ENCODE assay signal across 9 mouse cellular contexts in the genomic region with DNA sequence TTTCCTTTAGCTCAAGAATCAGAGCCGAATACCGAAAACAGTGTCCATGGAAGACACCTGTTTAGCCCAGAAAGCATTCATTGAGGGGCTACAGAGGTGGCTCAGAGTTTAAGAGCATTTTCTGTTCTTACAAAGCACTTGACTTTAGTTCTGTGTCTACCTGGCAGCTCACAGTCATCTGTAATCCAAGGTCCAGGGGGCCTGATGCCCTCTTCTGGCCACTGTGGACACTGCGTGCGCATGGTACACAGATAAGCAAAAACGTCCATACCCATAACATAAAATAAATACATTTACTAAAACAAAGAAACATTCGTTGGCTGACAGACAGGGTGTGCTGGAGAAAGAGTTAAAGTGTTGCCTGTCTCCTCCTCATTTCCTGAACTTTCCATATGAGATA. TPM values are rescaled to one million over a fixed set of nuclear protein-coding genes. Genes with fewer than 3 reads are reported as not detected.
DNase-seq lines count a peak whose midpoint lies in the region; ATAC-seq and TF ChIP-seq lines count a peak whose summit lies in the region.
"Had no signal": no experiment of that assay in that cellular context is flagged by ENCODE, and none has a peak within 500 bp of the region (broad histone marks: within the 10 kb centered on the region; RNA-seq: fewer than 3 reads in every experiment).

No protein-coding gene starts in this region.

- H3K9me3 ChIP-seq in kidney, embryonic 15.5 days (replicated peaks), result no peaks in the 10 kb centered on the region
- H3K9me3 ChIP-seq: lung, embryonic 15.5 days had no signal

- DNase-seq in kidney, adult 11 months, result peak; percentile 16
- peak; percentile 12 for DNase-seq in MN1 (ENCODE audit: low spot score)
- peak; percentile 43 to 62 for DNase-seq in cerebellum, adult 2 months
- peak; percentile 56 for DNase-seq in gastrocnemius, postnatal 14 days
- peak; percentile 8 to 45 for DNase-seq in left cerebral cortex, postnatal 10 days (ENCODE audit: extremely low spot score in 1 of 2, low spot score in 2 of 2)
- peak; percentile 45 for DNase-seq in ovary, postnatal 14 days (ENCODE audit: low spot score)
- DNase-seq in thymus, postnatal 4 days, result peak; percentile 83

- H3K27me3 ChIP-seq in kidney, embryonic 15.5 days, result no peaks in the 10 kb centered on the region
- H3K27me3 ChIP-seq in cerebellum, adult 2 months (ENCODE audit: control insufficient read depth, insufficient read depth, low read length), result no peaks in the 10 kb centered on the region
- H3K27me3 ChIP-seq: lung, embryonic 15.5 days had no signal

- WGBS in kidney, embryonic 15.5 days, result 61% methylated on average over 6 of the region's 6 CpGs
- WGBS in cerebellum, adult 2 months, result 61% methylated on average over 6 of the region's 6 CpGs

- peak; percentile 85 for TF ChIP-seq CTCF in cerebellum, adult 2 months (IDR thresholded peaks at IDR 0.05; ENCODE audit: borderline replicate concordance, insufficient read depth, low read depth, low read length)

- no peak for TF ChIP-seq POLR2A in cerebellum, adult 2 months (IDR thresholded peaks at IDR 0.05; ENCODE audit: borderline replicate concordance, insufficient read depth, low read length)

- H3K36me3 ChIP-seq in kidney, embryonic 15.5 days, result no peaks in the 10 kb centered on the region
- H3K36me3 ChIP-seq: lung, embryonic 15.5 days had no signal

- intact Hi-C loops in gastrocnemius, postnatal 14 days (cut with DNase I; ENCODE audit: low total_unique reads), result loop anchor here (5.0 kb wide), 2 partner anchors 100 to 300 kb away; no protein-coding TSS in a partner anchor
- intact Hi-C loops in left cerebral cortex, postnatal 10 days (cut with DNase I), result no loop called here

- H3K27ac ChIP-seq in kidney, embryonic 15.5 days, result no peak overlapping the region
- no peak overlapping the region for H3K27ac ChIP-seq in cerebellum, adult 2 months (ENCODE audit: insufficient read depth, low read length)
- H3K27ac ChIP-seq: lung, embryonic 15.5 days had no signal

- ATAC-seq in kidney, embryonic 15.5 days (replicated peaks; ENCODE audit: low FRiP score), result no peak

- H3K4me1 ChIP-seq in kidney, embryonic 15.5 days, result no peaks in the 10 kb centered on the region
- no peaks in the 10 kb centered on the region for H3K4me1 ChIP-seq in cerebellum, adult 2 months (ENCODE audit: control insufficient read depth, insufficient read depth, low read length)
- H3K4me1 ChIP-seq: lung, embryonic 15.5 days had no signal

- no peak overlapping the region for H3K4me3 ChIP-seq in kidney, embryonic 15.5 days (replicated peaks)
- no peak overlapping the region for H3K4me3 ChIP-seq in cerebellum, adult 2 months (replicated peaks; ENCODE audit: insufficient read depth, low read depth, low read length)
- H3K4me3 ChIP-seq: lung, embryonic 15.5 days had no signal

- no peak overlapping the region for H3K4me2 ChIP-seq in kidney, embryonic 15.5 days
- H3K4me2 ChIP-seq: lung, embryonic 15.5 days had no signal

- no peak overlapping the region for H3K9ac ChIP-seq in kidney, embryonic 15.5 days
- H3K9ac ChIP-seq: lung, embryonic 15.5 days had no signal

RNA-seq across cellular contexts. Expression of a gene that starts 59.6 kb away (rescaled TPM):
- 0.08 and 0.71 TPM in 2 replicates for polyA plus RNA-seq in kidney, embryonic 15.5 days (2015; fragmentation: Nextera tagmentation; extraction: Ambion mirVana)
- 0.10 TPM in 2 replicates for polyA plus RNA-seq in cerebellum, adult 2 months (2012; rRNA removed)
- not detected for total RNA-seq in gastrocnemius, postnatal 14 days (2021)
- under 1 TPM; 0.39 to 0.41 TPM for total RNA-seq in left cerebral cortex, postnatal 10 days (2021)

Comparison
In these comparisons a context has a peak if more than half of its experiments do, and no peak if none do; other contexts are left out.
1. DNase-seq: peak in every context shown above with its lines; median percentile 83 in thymus, postnatal 4 days; 56 in gastrocnemius, postnatal 14 days; 52 in cerebellum, adult 2 months; 45 in ovary, postnatal 14 days; 26 in left cerebral cortex, postnatal 10 days; 16 in kidney, adult 11 months; 12 in MN1.